Mouse (Mus musculus) adrenal gland, postnatal 25 days (tissue): ENCODE results near the gene Hoxd13. TPM values are rescaled to one million over a fixed set of nuclear protein-coding genes. Genes with fewer than 3 reads are reported as not detected.

Experiments used
- DNase-seq: peaks from one replicate; pipeline ENCODE4 v3.0.0; 2021; ENCODE audit warnings: mixed read lengths
- microRNA-seq, 2 experiments: library from miRNA; unstranded; fragments of <30 nt; microRNA quantifications; one replicate each; pipeline ENCODE4 v1.2.0; 2021
- total RNA-seq: library from RNA; stranded (reverse); gene quantifications from 2 replicates; pipeline ENCODE4 v1.2.3, GENCODE M21; 2021

Hoxd13 gene
- total RNA-seq, 1 experiment from 2014 or later: not detected

DNA sequence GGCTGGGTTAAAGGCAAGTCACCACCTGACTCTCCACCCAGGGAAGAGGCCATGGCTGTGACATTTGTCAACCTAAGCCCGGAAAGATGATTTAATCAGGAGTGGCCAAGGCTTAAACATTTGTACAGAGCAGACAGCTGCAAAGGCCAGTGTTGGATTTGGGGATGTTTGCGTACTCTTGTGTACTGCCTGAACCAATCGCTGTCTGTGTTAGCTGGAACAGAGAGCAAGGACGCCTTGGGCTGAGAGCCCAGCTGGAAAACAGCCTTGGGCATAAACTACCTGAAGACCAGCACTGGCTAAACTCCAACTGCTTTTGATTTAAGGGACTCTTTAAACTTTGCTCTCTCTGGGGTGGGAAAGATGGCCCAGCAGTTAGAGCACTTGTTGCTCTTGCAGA is 40.6 kb downstream of the Hoxd13 start:
- no peak for DNase-seq

DNA sequence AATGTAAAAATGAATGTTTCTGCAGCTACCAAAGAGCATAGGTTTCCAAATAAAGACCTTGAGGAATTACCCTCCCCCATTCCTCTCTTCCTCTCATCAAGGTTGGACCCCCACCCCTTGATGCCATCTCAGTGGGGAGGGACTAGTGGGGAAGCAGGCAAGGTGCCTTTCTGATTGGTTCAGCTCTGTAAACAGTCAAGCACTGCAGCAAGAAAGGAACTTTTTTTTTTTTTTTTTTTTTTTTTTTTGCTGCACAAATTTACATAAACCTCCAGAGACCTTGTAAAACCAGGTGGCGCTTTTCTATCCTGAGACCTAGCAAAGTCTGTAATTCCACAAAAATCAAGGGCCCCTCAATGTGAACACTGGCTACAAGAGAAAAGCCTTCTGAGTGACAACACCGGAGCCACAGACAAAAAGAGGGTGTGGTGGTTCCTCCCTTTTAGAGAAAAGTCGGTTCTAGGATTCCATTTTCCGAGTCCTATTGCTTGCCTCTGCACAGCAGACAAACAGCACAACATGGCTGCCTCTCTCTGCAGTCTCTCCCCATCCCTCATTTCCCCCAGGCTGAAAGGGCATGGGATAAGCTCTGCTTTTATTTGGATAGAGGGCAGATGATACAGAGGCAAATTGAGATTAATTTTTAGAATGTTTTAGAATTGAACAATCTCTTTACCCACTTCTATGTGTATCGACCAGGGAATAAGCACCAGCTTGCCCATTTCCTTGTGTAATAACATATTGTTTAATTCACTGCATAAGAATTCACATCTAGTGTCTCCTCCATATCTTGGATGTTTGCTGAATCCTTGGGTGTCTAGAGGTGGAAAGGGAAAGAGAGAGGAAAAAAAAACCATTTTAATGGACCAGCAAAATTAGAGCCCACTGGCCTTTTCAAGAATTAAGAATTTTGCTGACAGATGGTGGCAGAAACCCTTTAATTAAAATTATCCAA is 41.6 kb downstream of the Hoxd13 start:
- DNase-seq: no peak

DNA sequence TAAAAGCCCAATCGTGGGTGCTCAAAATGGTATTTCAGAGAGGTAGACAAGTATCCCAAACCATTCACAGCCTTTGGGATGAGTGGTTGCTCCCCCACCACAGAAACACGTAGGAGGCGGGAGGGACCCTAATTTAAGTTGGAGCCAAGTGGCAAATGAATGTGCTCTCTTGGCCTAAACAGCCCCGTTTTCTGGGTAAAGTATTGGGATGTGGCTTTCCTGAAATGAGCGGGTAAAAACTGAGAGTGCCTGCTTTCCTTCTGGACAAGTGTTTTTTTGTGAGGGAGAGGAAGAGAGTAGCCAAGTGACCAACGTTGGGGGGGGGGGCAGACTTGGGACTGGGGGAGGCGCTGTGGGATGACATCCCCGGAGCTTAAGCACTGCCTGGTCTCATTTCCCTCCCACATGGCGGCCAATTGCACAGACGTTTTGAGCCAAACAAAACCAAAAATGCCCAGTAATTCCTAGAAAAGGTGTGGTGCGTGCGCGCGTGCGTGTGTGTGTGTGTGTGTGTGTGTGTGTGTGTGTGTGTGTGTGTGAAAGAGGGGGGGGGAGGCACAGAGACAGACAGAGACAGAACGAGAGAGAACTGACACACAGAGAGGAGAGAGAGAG is 42.9 kb downstream of the Hoxd13 start:
- no peak for DNase-seq

DNA sequence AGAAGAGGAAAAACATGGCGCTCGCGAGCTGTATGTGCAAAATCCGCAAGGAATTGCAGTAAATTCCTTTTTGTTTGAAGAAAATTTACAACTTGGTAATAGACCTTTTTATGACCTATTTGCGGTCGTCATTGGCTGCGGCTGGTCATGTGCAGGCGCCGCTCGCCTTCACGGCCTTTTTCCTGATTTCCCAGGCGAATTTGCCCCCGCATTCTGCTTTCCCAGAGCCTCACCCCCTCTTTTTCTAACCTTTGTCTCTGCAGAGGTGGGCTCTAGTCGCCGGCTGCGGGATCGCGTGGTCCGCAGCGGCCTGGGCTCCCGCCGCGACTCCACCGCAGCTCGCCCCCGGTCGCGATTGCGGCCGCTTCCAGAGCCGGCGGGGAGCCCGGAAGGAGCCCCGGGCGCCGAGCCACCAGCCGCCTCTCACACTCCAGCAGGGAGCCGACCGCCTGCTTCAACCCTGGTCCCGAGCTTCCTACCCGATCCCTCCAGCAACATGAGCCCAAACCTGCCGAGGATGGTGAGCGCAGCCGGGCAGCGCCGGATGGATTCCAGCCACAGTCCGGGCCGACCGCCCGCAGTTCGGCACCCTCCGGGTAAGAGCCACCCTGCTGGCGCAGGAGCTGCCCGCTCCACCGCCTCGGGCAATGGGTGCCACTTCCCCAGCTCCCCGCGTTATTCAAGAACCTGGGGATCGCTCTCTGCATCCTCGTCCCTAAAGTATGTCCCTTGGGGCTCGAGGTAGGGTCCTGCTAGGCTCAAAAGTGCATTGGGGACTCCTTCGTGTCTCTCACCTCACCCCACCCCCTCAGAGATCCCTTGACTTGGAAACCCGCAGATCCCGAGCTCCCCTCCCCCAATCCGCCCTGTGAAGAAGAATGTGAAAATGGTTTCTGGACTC is 43.9 kb downstream of the Hoxd13 start, which contains the start of the genes Hoxd3 and Hoxd4:
Hoxd3 (plus strand) TSS at position 207 of the 901 bp plus-strand sequence.
Hoxd4 (plus strand) TSS at position 209 of the 901 bp plus-strand sequence.
- peak; percentile 67 for DNase-seq

DNA sequence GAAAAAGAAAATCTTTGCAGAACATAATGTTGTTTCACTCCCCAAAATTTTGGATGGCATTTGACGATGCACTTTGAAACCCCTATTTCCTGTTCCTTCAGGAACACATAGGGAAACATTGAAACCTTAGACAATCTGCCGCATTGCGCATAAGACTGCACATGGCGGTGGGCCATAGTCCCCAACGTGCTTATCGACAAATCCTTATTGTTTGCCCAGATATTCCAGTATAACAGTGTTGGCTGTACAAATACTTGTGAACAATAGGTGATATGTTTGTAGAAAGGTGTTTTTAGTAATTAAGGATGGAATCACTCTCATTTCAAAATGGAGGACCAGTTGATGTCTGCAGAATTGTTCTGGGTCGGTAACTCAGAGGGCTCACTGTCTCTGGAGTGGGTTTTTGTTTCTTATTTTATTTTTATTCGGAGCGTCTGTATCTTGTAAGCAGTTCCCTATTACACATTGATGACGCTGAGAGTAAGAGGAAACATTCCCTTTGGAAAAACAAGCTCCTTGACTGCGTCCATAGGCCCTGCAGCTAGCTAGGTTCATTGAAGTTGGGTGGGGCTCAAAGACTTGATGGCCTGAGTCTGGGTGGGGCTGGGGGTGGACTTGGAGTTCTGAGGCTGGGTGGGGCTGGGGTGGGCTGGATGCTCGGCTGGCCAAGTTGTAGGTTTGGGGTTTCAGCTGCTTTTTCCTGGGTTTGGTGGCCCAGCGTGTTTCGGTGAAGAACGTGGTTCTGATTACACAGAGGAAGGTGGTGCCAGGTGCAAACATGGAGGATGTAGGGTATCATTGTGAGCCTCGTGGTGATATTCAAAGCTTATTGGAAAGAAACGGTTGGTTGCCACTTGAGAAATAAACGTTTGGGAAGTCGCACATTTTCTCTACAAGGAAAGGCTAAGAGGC is 45.4 kb downstream of the Hoxd13 start:
- no peak for DNase-seq

DNA sequence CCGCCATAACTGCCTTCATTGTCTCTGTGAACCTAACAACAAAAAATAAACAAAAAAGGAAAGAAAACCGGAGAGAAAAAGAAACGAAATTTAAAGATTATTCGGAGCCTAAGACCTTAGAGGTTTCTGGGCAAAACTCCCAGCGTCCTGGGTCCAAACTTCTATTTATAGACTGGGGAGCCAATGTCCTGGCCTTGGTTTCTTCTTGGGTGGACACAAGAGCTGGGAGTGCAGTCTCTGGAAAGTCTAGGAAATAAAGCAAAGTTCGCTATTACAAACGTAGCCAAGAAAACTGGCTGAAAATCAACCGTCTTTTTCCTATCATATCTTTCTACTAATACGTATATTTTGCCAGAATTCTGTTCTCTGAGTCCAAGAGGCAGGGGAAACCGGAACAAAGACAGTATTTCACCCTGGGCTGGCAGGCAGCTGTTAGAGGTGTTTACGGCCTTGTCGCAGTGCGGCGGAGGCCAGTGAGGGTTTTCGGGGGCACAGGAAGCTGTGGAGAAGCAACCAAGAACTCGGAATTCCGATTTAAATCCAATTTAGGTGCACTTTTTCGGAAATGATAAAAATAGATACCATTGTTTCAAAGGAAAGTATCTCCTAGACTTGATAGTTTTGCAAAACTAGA is 46.2 kb downstream of the Hoxd13 start:
- no peak for DNase-seq

DNA sequence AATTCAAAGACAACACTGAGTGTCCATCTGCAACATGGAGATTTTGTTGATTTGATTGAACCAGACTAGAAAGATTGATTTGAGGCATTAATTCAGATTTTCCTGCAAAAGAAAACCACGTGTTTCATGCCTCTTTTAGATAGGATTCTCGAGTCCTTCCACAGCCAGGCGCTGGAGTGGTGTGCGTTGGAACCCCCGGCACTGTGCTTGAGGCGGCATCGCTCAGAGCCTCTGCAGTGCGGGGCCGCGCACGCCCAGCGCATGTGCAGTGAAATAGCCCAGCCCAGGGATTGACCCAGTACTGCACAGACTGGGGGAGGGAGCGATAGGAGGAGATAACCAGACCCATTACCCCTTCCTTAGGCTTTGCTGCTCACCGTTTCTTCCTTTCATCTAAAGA is 46.8 kb downstream of the Hoxd13 start:
- DNase-seq: peak; percentile 69

DNA sequence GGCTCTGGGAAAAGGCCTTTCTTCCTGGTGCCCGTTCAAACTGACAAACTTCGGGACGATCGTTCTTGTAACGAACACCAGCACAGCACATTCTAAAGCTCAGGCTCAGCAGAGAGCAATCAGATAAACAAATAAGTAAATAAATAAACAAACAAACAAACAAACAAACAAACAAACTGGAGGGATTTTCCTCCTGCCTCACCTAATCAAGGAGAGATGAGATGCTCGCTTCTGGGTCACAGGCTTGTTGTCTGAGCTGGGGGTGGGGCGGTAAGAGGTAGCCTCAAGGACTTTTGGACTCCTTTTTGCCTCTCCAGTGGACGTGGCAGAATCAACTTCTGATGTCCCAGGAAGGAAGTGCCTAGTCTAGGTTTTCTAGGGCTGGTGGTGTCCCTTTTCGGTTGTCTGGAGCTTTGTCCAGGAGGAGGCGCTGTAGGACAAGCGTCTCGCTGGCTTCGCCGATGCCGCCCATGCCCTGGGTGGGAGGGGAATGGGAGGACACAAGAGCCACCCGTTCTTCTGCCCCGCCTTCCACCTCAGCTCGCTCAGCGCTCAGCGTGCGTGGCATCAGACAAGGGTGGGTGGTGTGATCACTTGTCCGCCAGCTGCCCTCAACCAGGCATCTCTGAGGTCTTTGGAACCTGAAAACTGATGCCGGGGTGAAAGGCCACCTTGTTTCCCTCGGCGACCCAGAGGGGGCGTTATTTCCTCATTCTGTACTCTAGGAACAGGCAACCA is 47.6 kb downstream of the Hoxd13 start:
- DNase-seq: peak; percentile 95

DNA sequence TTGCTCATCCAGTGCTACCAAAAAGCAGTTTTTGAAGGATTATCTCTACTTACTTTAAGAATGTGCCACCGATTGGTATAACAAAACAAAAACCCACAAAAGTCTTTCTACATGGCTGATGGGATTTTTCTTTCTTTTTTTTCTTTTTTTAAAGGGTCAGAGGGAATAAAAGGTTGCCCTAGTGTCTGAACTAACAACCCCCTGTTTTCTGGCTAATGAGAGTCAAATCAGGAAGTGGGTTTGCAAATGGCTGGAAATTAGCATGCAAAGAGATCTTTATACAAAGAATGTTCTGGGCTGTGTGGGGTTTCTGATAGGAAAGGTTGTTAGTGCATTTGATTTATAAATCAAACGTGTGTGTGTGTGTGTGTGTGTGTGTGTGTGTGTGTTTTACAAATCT is 52.3 kb downstream of the Hoxd13 start:
- no peak for DNase-seq

DNA sequence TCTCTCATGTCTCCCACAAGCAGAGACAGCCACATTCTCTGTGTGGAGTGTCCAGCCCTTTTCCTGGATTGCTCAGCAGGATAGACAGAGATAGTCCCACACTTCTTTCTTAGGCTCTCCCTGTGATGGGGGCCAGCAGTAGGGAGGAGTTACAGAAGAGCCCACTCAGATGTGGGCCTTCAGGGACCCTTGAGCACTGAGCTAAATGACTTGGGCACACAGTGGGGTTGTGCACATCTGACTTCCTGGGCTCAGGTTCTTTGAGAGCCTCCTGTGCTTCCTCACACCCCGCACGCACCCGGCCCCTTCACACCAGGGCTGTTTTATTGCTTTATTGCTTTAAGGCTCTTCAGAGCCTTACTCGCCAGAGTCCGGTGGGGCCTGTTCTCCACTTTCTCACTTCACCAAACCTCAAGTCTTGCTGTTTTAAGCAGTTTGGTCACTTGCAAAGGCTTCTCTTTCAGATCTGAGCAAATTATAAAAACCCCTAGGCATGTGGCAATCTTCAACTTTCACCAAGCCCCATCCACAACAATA is 52.9 kb downstream of the Hoxd13 start:
- no peak for DNase-seq

Small RNAs within 50 kb of the gene (microRNA-seq; reads per million reads assigned to microRNA genes)
- 0 reads per million in 2 experiments for gene Gm44463

Other genes starting within 250 kb of the Hoxd13 start
- 14.5 and 16.3 TPM in 2 replicates for gene Lnpk, start 88.9 kb upstream of the Hoxd13 start, total RNA-seq
- not detected in 2 replicates for gene Evx2, start 8.8 kb upstream of the Hoxd13 start, total RNA-seq
- not detected in 2 replicates for gene Hoxd12, start 6.7 kb downstream of the Hoxd13 start, total RNA-seq
- gene Hoxd11, start 11.2 kb downstream of the Hoxd13 start, total RNA-seq: not detected in 2 replicates
- gene Hoxd10, start 23.6 kb downstream of the Hoxd13 start, total RNA-seq: not detected in 2 replicates
- gene Hoxd9, start 29.4 kb downstream of the Hoxd13 start, total RNA-seq: 3.7 and 5.2 TPM in 2 replicates
- 27.2 and 33.9 TPM in 2 replicates for gene Hoxd8, start 36.3 kb downstream of the Hoxd13 start, total RNA-seq
- 0.73 and 2.6 TPM in 2 replicates for gene Hoxd3, start 43.6 kb downstream of the Hoxd13 start, total RNA-seq
- gene Hoxd4, start 43.6 kb downstream of the Hoxd13 start, total RNA-seq: 27.8 and 34.1 TPM in 2 replicates
- 3.3 and 3.6 TPM in 2 replicates for gene Gm28230, start 58.4 kb downstream of the Hoxd13 start, total RNA-seq
- gene Hoxd1, start 94.7 kb downstream of the Hoxd13 start, total RNA-seq: not detected in 2 replicates
- 70.1 and 97.0 TPM in 2 replicates for gene Mtx2, start 157.5 kb downstream of the Hoxd13 start, total RNA-seq